Comparison of ENCODE assay signal across 15 mouse cellular contexts in genomic region chr4:140076428-140076827, GRCm38 (mm10).
A peak's percentile ranks its signal among the peaks of the same experiment; 100 is the strongest.
DNase-seq lines count a peak whose midpoint lies in the region; ATAC-seq and TF ChIP-seq lines count a peak whose summit lies in the region.
"Had no signal": no experiment of that assay in that cellular context is flagged by ENCODE, and none has a peak within 500 bp of the region (broad histone marks: within the 10 kb centered on the region; RNA-seq: fewer than 3 reads in every experiment).

No protein-coding gene starts in this region.

- H3K4me1 ChIP-seq in kidney, postnatal 0 days (replicated peaks; ENCODE audit: insufficient read depth, low read length): no peaks in the 10 kb centered on the region
- no peaks in the 10 kb centered on the region; the same call in 1 of the 2 replicates for H3K4me1 ChIP-seq in kidney, embryonic 15.5 days
- H3K4me1 ChIP-seq in midbrain, embryonic 14.5 days (ENCODE audit: control insufficient read depth, insufficient read depth, low read length): peaks cover 26% of the 10 kb centered on the region
- peaks cover 20% of the 10 kb centered on the region for H3K4me1 ChIP-seq in midbrain, embryonic 10.5 days
- peaks cover 21% of the 10 kb centered on the region for H3K4me1 ChIP-seq in hindbrain, postnatal 0 days (ENCODE audit: insufficient read depth, low read length)
- H3K4me1 ChIP-seq: embryonic facial prominence, embryonic 12.5 days had no signal

- WGBS in kidney, postnatal 0 days: 68% methylated on average over 6 of the region's 6 CpGs
- 71% methylated on average over 6 of the region's 6 CpGs for WGBS in kidney, embryonic 15.5 days
- WGBS in midbrain, embryonic 14.5 days: 79% methylated on average over 6 of the region's 6 CpGs
- 79% methylated on average over 6 of the region's 6 CpGs for WGBS in midbrain, embryonic 10.5 days
- 68% methylated on average over 6 of the region's 6 CpGs for WGBS in hindbrain, postnatal 0 days

- H3K9ac ChIP-seq in kidney, postnatal 0 days (ENCODE audit: low read depth, low read length): no peak overlapping the region
- no peak overlapping the region for H3K9ac ChIP-seq in kidney, embryonic 15.5 days
- no peak overlapping the region for H3K9ac ChIP-seq in midbrain, embryonic 14.5 days (replicated peaks; ENCODE audit: low read length)
- no peak overlapping the region for H3K9ac ChIP-seq in hindbrain, postnatal 0 days (replicated peaks; ENCODE audit: low read length)
- H3K9ac ChIP-seq: embryonic facial prominence, embryonic 12.5 days; liver, embryonic 14.5 days had no signal

- no peaks in the 10 kb centered on the region for H3K36me3 ChIP-seq in kidney, postnatal 0 days (ENCODE audit: insufficient read depth, low read length)
- H3K36me3 ChIP-seq in kidney, embryonic 15.5 days: no peaks in the 10 kb centered on the region
- H3K36me3 ChIP-seq in midbrain, embryonic 14.5 days (ENCODE audit: control insufficient read depth, insufficient read depth, low read length): no peaks in the 10 kb centered on the region
- H3K36me3 ChIP-seq in midbrain, embryonic 10.5 days: no peaks in the 10 kb centered on the region
- no peaks in the 10 kb centered on the region for H3K36me3 ChIP-seq in hindbrain, postnatal 0 days (ENCODE audit: insufficient read depth, low read length)
- H3K36me3 ChIP-seq: embryonic facial prominence, embryonic 12.5 days; limb, embryonic 10.5 days had no signal

- no peak for ATAC-seq in kidney, postnatal 0 days (replicated peaks; ENCODE audit: low FRiP score, low read depth)
- no peak for ATAC-seq in kidney, embryonic 15.5 days (replicated peaks; ENCODE audit: low FRiP score)
- ATAC-seq in midbrain, embryonic 14.5 days (ENCODE audit: low FRiP score, low TSS enrichment): no peak
- peak; percentile 28; the same call in 1 of the 2 replicates for ATAC-seq in hindbrain, postnatal 0 days

- peak; percentile 33; the same call in 1 of the 2 replicates for TF ChIP-seq CTCF in kidney, postnatal 0 days (IDR thresholded peaks at IDR 0.05; ENCODE audit: low read depth)
- TF ChIP-seq CTCF in hindbrain, postnatal 0 days (IDR thresholded peaks at IDR 0.05; ENCODE audit: low read depth): peak; percentile 49

- no peak overlapping the region for H3K4me3 ChIP-seq in kidney, postnatal 0 days (replicated peaks; ENCODE audit: low read depth, low read length)
- H3K4me3 ChIP-seq in kidney, embryonic 15.5 days (replicated peaks): no peak overlapping the region
- no peak overlapping the region for H3K4me3 ChIP-seq in midbrain, embryonic 14.5 days (replicated peaks; ENCODE audit: low read depth, low read length)
- no peak overlapping the region for H3K4me3 ChIP-seq in midbrain, embryonic 10.5 days
- H3K4me3 ChIP-seq in hindbrain, postnatal 0 days (ENCODE audit: low read length): no peak overlapping the region
- H3K4me3 ChIP-seq: embryonic facial prominence, embryonic 12.5 days; gastrocnemius, adult 2 months; limb, embryonic 10.5 days had no signal

- no peak overlapping the region for H3K27ac ChIP-seq in kidney, postnatal 0 days
- no peak overlapping the region for H3K27ac ChIP-seq in kidney, embryonic 15.5 days
- peak overlapping the region; percentile 46; the same call in 1 of the 2 replicates for H3K27ac ChIP-seq in midbrain, embryonic 14.5 days (replicated peaks; ENCODE audit: low read depth, low read length)
- H3K27ac ChIP-seq in midbrain, embryonic 10.5 days (replicated peaks): no peak overlapping the region
- peak overlapping the region; percentile 64 for H3K27ac ChIP-seq in hindbrain, postnatal 0 days
- H3K27ac ChIP-seq: embryonic facial prominence, embryonic 12.5 days; gastrocnemius, adult 2 months; limb, embryonic 10.5 days; liver, embryonic 14.5 days had no signal

- no peak for DNase-seq in kidney, postnatal 0 days (ENCODE audit: low spot score)
- DNase-seq in midbrain, embryonic 14.5 days: no peak
- DNase-seq in midbrain, embryonic 10.5 days (ENCODE audit: low spot score): no peak
- no peak for DNase-seq in hindbrain, postnatal 0 days (ENCODE audit: low spot score)
- no peak for DNase-seq in heart, adult 8-10 months (ENCODE audit: low spot score)
- no peak for DNase-seq in layer of hippocampus, postnatal 14 days (ENCODE audit: low spot score in 2 of 2)
- DNase-seq: adrenal gland, postnatal 36 days; gastrocnemius, adult 2 months; kidney, adult 18-20 months; kidney, postnatal 4 days; thymus, postnatal 25 days had no signal

- H3K27me3 ChIP-seq in kidney, postnatal 0 days (ENCODE audit: insufficient read depth, low read length): no peaks in the 10 kb centered on the region; the same call in 1 of the 2 replicates
- peaks cover 46% of the 10 kb centered on the region for H3K27me3 ChIP-seq in kidney, embryonic 15.5 days
- no peaks in the 10 kb centered on the region for H3K27me3 ChIP-seq in midbrain, embryonic 14.5 days (ENCODE audit: control insufficient read depth, insufficient read depth, low read length)
- H3K27me3 ChIP-seq in midbrain, embryonic 10.5 days (ENCODE audit: low read depth, poor library complexity, severe bottlenecking): peaks cover 20% of the 10 kb centered on the region
- H3K27me3 ChIP-seq in hindbrain, postnatal 0 days (ENCODE audit: insufficient read depth, low read length): no peaks in the 10 kb centered on the region
- H3K27me3 ChIP-seq: embryonic facial prominence, embryonic 12.5 days had no signal

- no peaks in the 10 kb centered on the region for H3K9me3 ChIP-seq in kidney, postnatal 0 days (replicated peaks; ENCODE audit: low read length)
- H3K9me3 ChIP-seq in kidney, embryonic 15.5 days (replicated peaks): no peaks in the 10 kb centered on the region
- H3K9me3 ChIP-seq in midbrain, embryonic 14.5 days (ENCODE audit: control insufficient read depth, low read length): no peaks in the 10 kb centered on the region
- no peaks in the 10 kb centered on the region for H3K9me3 ChIP-seq in midbrain, embryonic 10.5 days (replicated peaks)
- no peaks in the 10 kb centered on the region for H3K9me3 ChIP-seq in hindbrain, postnatal 0 days (ENCODE audit: low read length)
- H3K9me3 ChIP-seq: embryonic facial prominence, embryonic 12.5 days; limb, embryonic 10.5 days had no signal

- H3K4me2 ChIP-seq in kidney, postnatal 0 days (ENCODE audit: low read length): no peak overlapping the region
- H3K4me2 ChIP-seq in kidney, embryonic 15.5 days: no peak overlapping the region
- H3K4me2 ChIP-seq in midbrain, embryonic 14.5 days (ENCODE audit: low read length): no peak overlapping the region
- H3K4me2 ChIP-seq in hindbrain, postnatal 0 days (ENCODE audit: low read depth, low read length): no peak overlapping the region
- H3K4me2 ChIP-seq: embryonic facial prominence, embryonic 12.5 days had no signal

Comparison
In these comparisons a context has a peak if more than half of its experiments do, and no peak if none do; other contexts are left out.
1. H3K27ac ChIP-seq: peak in midbrain, embryonic 14.5 days (single experiment) and hindbrain, postnatal 0 days (single experiment); none in kidney, postnatal 0 days (single experiment), kidney, embryonic 15.5 days (single experiment) and midbrain, embryonic 10.5 days (single experiment).